In genomic region chr3:155093116-155093956, GRCm38 (mm10) we compare ENCODE assay signal across 8 mouse cellular contexts. TPM values are rescaled to one million over a fixed set of nuclear protein-coding genes. Genes with fewer than 3 reads are reported as not detected.
DNase-seq lines count a peak whose midpoint lies in the region; ATAC-seq lines count a peak whose summit lies in the region.

TSS of gene Fpgt (minus strand) at chr3:155093403.
TSS of gene Lrriq3 (plus strand) at chr3:155093434.

- H3K4me2 ChIP-seq in hindbrain, embryonic 15.5 days: peak within 1 kb of the TSS; percentile 76

- peak; percentile 89 for DNase-seq in T-cell, adult 2 months (ENCODE audit: low spot score)
- DNase-seq in cerebellum, postnatal 36 days: peak; percentile 89 to 91
- DNase-seq in frontal cortex, postnatal 36 days (ENCODE audit: low spot score in 2 of 2): peak; percentile 88 to 91
- DNase-seq in left cerebral cortex, adult 11 months (ENCODE audit: low spot score): peak; percentile 86
- peak; percentile 93 to 95 for DNase-seq in lung, postnatal 4 days
- DNase-seq in retina, postnatal 7 days (ENCODE audit: low read depth, low spot score): peak; percentile 88
- peak; percentile 68 for DNase-seq in urinary bladder, adult 2 months (ENCODE audit: low spot score)

- H3K4me3 ChIP-seq in hindbrain, embryonic 15.5 days: peak within 1 kb of the TSS; percentile 63

- under 1% methylated on average over 47 of the region's 47 CpGs for WGBS in hindbrain, embryonic 15.5 days

- H3K27ac ChIP-seq in hindbrain, embryonic 15.5 days (replicated peaks): peak within 1 kb of the TSS; percentile 90

- H3K9ac ChIP-seq in hindbrain, embryonic 15.5 days: peak within 1 kb of the TSS; percentile 84

- H3K36me3 ChIP-seq in hindbrain, embryonic 15.5 days: no peaks in the 10 kb centered on the region

- peak; percentile 99 for ATAC-seq in hindbrain, embryonic 15.5 days (ENCODE audit: low FRiP score, low read depth)

- no peaks in the 10 kb centered on the region for H3K9me3 ChIP-seq in hindbrain, embryonic 15.5 days

- no peaks in the 10 kb centered on the region for H3K27me3 ChIP-seq in hindbrain, embryonic 15.5 days

- H3K4me1 ChIP-seq in hindbrain, embryonic 15.5 days (replicated peaks): peaks cover 12% of the 10 kb centered on the region

RNA-seq across cellular contexts. Expression of gene Fpgt, which starts in this region (rescaled TPM):
- 19.0 and 19.3 TPM in 2 replicates for polyA plus RNA-seq in hindbrain, embryonic 15.5 days (2015; fragmentation: Nextera tagmentation; extraction: Ambion mirVana)
- polyA plus RNA-seq in urinary bladder, adult 2 months (2012; rRNA removed): 16.3 TPM in 2 replicates

RNA-seq across cellular contexts. Expression of gene Lrriq3, which starts in this region (rescaled TPM):
- polyA plus RNA-seq in hindbrain, embryonic 15.5 days (2015; fragmentation: Nextera tagmentation; extraction: Ambion mirVana): 1.1 and 1.6 TPM in 2 replicates
- 0.91 and 1.1 TPM in 2 replicates for polyA plus RNA-seq in urinary bladder, adult 2 months (2012; rRNA removed)

Comparison
In these comparisons a context has a peak if more than half of its experiments do, and no peak if none do; other contexts are left out.
1. Peak in every context shown above with its lines: DNase-seq, ATAC-seq, H3K4me3 ChIP-seq and H3K27ac ChIP-seq.